Mouse (Mus musculus) midbrain, postnatal 0 days (tissue): ENCODE data around the gene Oaz1. TPM values are rescaled to one million over a fixed set of nuclear protein-coding genes. Genes with fewer than 3 reads are reported as not detected.
"Not testable (repeated sequence)": the region's sequence is repeated elsewhere in the genome, so short reads cannot be mapped to it uniquely, and the experiment has no call there.

Source experiments
- ATAC-seq: fragments of 200-750 bp; cut with Nextera tagmentation; 2 replicates; pipeline ENCODE4 v1.8.0; 2017; ENCODE audit warnings: moderate number of reproducible peaks, mild to moderate bottlenecking, moderate TSS enrichment, moderate library complexity; ENCODE audit not compliant: low FRiP score
- DNase-seq: peaks from one replicate; pipeline ENCODE4 v3.0.0-alpha.2; 2015; ENCODE audit warnings: low spot score
- H3K27ac ChIP-seq: fragments of 300-500 bp; sonication (generic); 2 replicates; pipeline ENCODE4 v1.5.1; 2014; ENCODE audit warnings: low read depth, mild to moderate bottlenecking, low read length, mixed read lengths
- H3K27me3 ChIP-seq: fragments of 300-500 bp; sonication (generic); 2 replicates; pipeline ENCODE4 v1.6.1; 2014; ENCODE audit warnings: low read length, control low read depth, mixed read lengths; ENCODE audit not compliant: insufficient read depth
- H3K36me3 ChIP-seq: fragments of 300-500 bp; sonication (generic); 2 replicates; pipeline ENCODE4 v1.6.1; 2014; ENCODE audit warnings: low read length, control low read depth, mixed read lengths; ENCODE audit not compliant: insufficient read depth
- H3K4me1 ChIP-seq: fragments of 300-500 bp; sonication (generic); 2 replicates; pipeline ENCODE4 v1.6.1; 2014; ENCODE audit warnings: mild to moderate bottlenecking, control low read depth, antibody characterized with exemption, low read length, mixed read lengths; ENCODE audit not compliant: insufficient read depth
- H3K4me2 ChIP-seq: fragments of 300-500 bp; sonication (generic); 2 replicates; pipeline ENCODE4 v1.6.1; 2014; ENCODE audit warnings: low read depth, mild to moderate bottlenecking, low read length, mixed read lengths; ENCODE audit not compliant: poor library complexity, severe bottlenecking
- H3K4me3 ChIP-seq: fragments of 300-500 bp; sonication (generic); 2 replicates; pipeline ENCODE4 v1.5.1; 2014; ENCODE audit warnings: low read depth, mild to moderate bottlenecking, low read length, moderate library complexity
- H3K9ac ChIP-seq: fragments of 300-500 bp; sonication (generic); replicated peaks from 2 replicates; pipeline ENCODE4 v1.6.1; 2014; ENCODE audit warnings: mild to moderate bottlenecking, low read length, moderate library complexity, mixed read lengths; ENCODE audit not compliant: poor library complexity, severe bottlenecking
- H3K9me3 ChIP-seq: fragments of 300-500 bp; sonication (generic); 2 replicates; pipeline ENCODE4 v1.6.1; 2016; ENCODE audit warnings: low read length, control low read depth
- CTCF ChIP-seq: IDR thresholded peaks from 2 replicates; pipeline ENCODE4 v1.5.1; 2016; ENCODE audit warnings: antibody characterized with exemption, mild to moderate bottlenecking
- WGBS: fragments of 180-500 bp; shearing (Covaris S2); extraction: QIAGEN DNeasy Blood & Tissue Kit; methylation state at CpG from one replicate; pipeline ENCODE4 v1.1.7; 2014; 5-methylcytosine and 5-hydroxymethylcytosine counted together
- polyA plus RNA-seq: library from polyadenylated mRNA; unstranded; fragments of >200 nt; fragmentation: Nextera tagmentation; extraction: Ambion mirVana; gene quantifications from 2 replicates; pipeline ENCODE4 v1.2.1, GENCODE M21; 2015
- total RNA-seq: library from RNA; depleted of rRNA; stranded (reverse); fragments of >200 nt; gene quantifications from 2 replicates; pipeline ENCODE4 v1.2.3, GENCODE M21; 2014

Gene Oaz1
- total and polyA plus RNA-seq, 2 experiments from 2014 or later: 928 to 1,039 TPM

DNA sequence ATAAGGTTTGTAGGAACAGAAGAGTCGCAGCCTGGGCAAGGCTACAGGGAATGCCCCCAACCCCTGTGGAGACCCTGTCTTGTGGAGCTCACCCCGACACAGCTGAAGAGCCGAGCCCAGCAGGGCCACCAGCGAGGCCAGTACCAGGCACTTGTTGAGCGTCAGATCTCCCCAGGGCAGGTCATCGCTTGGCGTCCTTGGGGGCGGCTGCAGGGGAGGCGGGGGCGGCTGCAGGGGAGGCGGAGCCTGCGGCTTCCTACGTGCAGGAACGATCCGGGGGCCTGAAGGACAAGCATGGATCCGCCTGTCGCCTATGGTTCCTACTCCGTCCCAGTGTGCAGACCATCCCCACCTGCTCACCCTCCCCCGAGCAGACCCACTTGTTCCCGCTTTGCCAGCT, 16.4 kb upstream of the Oaz1 start:
- Histone ChIP-seq H3K9ac (no peak overlapping the region), H3K4me3 (no peak overlapping the region), H3K9me3 (no peaks in the 10 kb centered on the region), H3K27ac (no peak overlapping the region), H3K4me1 (peaks cover 10% of the 10 kb centered on the region; the same call in 1 of the 2 replicates), H3K36me3 (0 out of 2 replicates have a peak, but pooled peaks cover 3% of the 10 kb centered on the region), H3K27me3 (no peaks in the 10 kb centered on the region), H3K4me2 (no peak overlapping the region)
- ATAC-seq (no peak), DNase-seq (no peak)
- 4% methylated on average over 14 of the region's 20 CpGs for WGBS
- TF ChIP-seq CTCF: no peak

DNA sequence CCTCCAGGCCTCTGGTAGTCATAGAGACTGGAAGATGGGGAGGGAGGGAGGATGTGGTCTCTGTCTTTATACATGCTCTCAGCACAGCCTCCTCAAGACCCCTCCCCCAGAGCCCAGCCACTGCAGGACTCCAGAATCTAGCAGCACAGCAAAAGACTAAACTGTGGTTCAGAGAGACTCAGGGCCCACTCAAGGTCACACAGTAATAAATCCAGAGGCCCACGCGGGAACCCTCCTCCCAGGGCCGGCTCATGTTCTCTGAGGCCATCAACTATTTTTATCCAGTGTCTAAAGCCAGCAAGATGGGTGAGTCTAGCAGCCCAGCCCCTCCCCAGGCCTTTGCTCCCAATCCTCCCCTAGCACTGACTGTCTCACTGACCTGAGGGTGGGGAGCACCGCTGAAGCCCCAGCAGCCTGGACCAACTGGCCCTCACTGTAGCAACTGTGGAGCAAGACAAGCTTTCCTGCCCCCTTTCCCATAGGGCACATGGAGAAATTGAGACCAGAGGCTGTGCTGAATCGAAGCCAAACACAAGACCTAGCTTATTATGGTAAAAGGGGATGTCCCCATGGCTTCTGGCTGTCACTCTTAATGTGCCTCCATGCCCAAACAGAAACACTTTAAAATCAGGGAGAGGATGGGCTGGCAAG, 13.9 kb upstream of the Oaz1 start:
- TF ChIP-seq CTCF: no peak
- Histone ChIP-seq H3K9ac (no peak overlapping the region), H3K36me3 (no peaks in the 10 kb centered on the region), H3K4me1 (peaks cover 5% of the 10 kb centered on the region; the same call in 1 of the 2 replicates), H3K9me3 (no peaks in the 10 kb centered on the region), H3K4me3 (no peak overlapping the region), H3K27me3 (no peaks in the 10 kb centered on the region), H3K4me2 (no peak overlapping the region), H3K27ac (no peak overlapping the region)
- no peak for ATAC-seq
- 62% methylated on average over 5 of the region's 5 CpGs for WGBS
- no peak for DNase-seq

DNA sequence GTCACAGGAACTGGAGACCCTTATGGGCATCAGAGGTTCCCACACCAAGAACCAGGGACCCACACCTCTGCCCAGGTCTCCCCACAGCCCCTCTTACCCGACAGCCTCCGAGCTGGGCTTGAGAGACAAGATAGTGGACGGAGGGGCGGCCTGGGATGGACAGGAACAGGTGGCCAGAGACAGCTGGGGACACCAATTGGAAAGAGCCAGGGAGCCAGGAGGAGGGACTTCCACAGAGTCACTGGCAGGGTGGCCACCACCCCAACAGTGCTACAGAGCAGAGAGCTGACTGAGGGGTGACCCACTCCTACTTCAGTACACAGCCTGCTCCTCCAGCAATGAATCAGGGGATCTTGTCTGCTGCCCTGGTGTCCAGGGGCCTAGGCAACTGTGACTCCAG, 13.1 kb upstream of the Oaz1 start, which contains the start of gene Jsrp1:
Gene Jsrp1 (minus strand): TSS at position 133 of the 400 bp plus-strand sequence.
- WGBS: 61% methylated on average over 4 of the region's 4 CpGs
- no peak for TF ChIP-seq CTCF

DNA sequence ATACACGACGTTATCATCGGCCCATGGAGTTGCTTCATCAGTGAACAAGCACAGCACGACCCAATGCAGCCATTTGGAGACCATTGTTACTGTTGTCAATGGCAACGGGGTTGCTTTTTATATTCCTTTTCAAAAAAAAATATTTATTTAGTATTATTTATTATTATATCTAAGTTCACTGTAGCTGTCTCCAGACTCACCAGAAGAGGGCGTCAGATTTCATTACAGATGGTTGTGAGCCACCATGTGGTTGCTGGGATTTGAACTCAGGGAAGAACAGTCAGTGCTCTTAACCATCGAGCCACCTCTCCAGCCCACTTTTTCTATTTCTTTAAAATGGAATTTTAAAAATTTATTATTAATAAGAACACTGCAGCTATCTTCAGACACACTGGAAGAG, 11.7 kb upstream of the Oaz1 start:
- no peak overlapping the region for H3K27ac ChIP-seq
- TF ChIP-seq CTCF: 0 out of 2 replicates have a peak, but pooled peaks have one; percentile 16
- H3K36me3 ChIP-seq: no peaks in the 10 kb centered on the region
- no peak overlapping the region for H3K4me2 ChIP-seq
- WGBS: 59% methylated on average over 7 of the region's 7 CpGs
- no peak for DNase-seq
- no peaks in the 10 kb centered on the region for H3K27me3 ChIP-seq
- H3K4me3 ChIP-seq: no peak overlapping the region
- no peak for ATAC-seq
- no peak overlapping the region for H3K9ac ChIP-seq
- H3K4me1 ChIP-seq: peaks cover 5% of the 10 kb centered on the region; the same call in 1 of the 2 replicates
- no peaks in the 10 kb centered on the region for H3K9me3 ChIP-seq

More for the DNA sequence above, 13.1 kb upstream of the Oaz1 start, which contains the start of gene Jsrp1:
- Histone ChIP-seq H3K4me2 (no peak within 1 kb of the TSS), H3K27me3 (no peaks in the 10 kb centered on the region), H3K4me3 (no peak within 1 kb of the TSS), H3K9ac (no peak within 1 kb of the TSS), H3K27ac (no peak within 1 kb of the TSS), H3K36me3 (no peaks in the 10 kb centered on the region), H3K4me1 (peaks cover 5% of the 10 kb centered on the region; the same call in 1 of the 2 replicates), H3K9me3 (no peaks in the 10 kb centered on the region)
- ATAC-seq (no peak), DNase-seq (no peak)

DNA sequence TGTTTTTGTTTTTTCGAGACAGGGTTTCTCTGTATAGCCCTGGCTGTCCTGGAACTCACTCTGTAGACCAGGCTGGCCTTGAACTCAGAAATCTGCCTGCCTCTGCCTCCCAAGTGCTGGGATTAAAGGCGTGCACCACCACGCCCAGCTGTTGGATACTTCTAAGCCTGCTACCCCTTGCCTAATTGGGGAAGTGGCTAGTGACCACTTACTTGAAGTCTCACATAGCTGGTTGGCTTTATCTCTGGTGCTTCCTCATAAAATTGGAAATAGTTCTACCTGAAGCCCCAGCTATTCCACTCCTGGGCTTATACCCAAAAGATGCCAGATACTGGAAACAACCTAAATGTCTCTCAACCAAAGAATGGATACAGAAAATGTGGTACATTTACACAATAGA, 10.2 kb upstream of the Oaz1 start:
- WGBS: 80% methylated on average over 3 of the region's 3 CpGs
- DNase-seq: not testable (repeated sequence)

DNA sequence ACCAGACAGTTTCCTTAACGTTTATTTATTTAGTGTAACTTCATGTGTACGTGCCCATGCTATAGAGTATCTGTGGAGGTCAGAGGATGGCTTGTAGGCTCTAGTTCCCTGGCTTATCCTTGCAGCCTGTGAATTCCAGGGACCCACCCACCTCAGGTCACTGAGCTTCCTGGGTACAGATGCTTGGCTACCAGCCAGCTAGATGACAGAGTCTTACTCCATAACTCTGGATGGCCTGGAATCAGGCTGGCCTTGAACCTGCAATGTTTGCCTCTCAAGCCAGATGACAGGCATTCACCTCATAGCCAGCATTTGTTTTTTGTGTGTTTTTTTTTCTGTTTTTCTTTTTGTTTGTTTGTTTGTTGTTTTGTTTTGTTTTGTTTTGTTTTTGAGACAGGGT, 9.3 kb upstream of the Oaz1 start:
- H3K9ac ChIP-seq: no peak overlapping the region
- WGBS: 58% methylated on average over 2 of the region's 2 CpGs
- no peaks in the 10 kb centered on the region for H3K9me3 ChIP-seq
- H3K4me1 ChIP-seq: no peaks in the 10 kb centered on the region
- DNase-seq (no peak), ATAC-seq (no peak)
- no peak overlapping the region for H3K4me2 ChIP-seq
- H3K36me3 ChIP-seq: no peaks in the 10 kb centered on the region
- H3K4me3 ChIP-seq: no peak overlapping the region
- no peak for TF ChIP-seq CTCF
- no peaks in the 10 kb centered on the region for H3K27me3 ChIP-seq
- H3K27ac ChIP-seq: no peak overlapping the region

More for the DNA sequence above, 10.2 kb upstream of the Oaz1 start:
- not testable (repeated sequence) for ATAC-seq, H3K4me3 ChIP-seq, H3K4me2 ChIP-seq, H3K27ac ChIP-seq, H3K9ac ChIP-seq, H3K4me1 ChIP-seq, H3K36me3 ChIP-seq, H3K9me3 ChIP-seq, H3K27me3 ChIP-seq
